Mouse (Mus musculus): Measurements from ENCODE around the gene Hspb9. TPM values are rescaled to one million over a fixed set of nuclear protein-coding genes. Genes with fewer than 3 reads are reported as not detected.

Gene Hspb9
- polyA plus RNA-seq, 1 experiment from 2014 or later, result not detected

- WGBS, result 76% methylated on average over 11 of the region's 11 CpGs
- no peak overlapping the region for H3K4me3 ChIP-seq
- H3K4me1 ChIP-seq (replicated peaks), result peaks cover 56% of the 10 kb centered on the region
- H3K4me2 ChIP-seq, result no peak overlapping the region
- H3K27me3 ChIP-seq, result no peaks in the 10 kb centered on the region
- H3K36me3 ChIP-seq, result peaks cover 44% of the 10 kb centered on the region
- ATAC-seq (replicated peaks; ENCODE audit: insufficient number of reproducible peaks, insufficient read depth, low FRiP score, low read depth), result no peak
- no peaks in the 10 kb centered on the region for H3K9me3 ChIP-seq (replicated peaks)
- H3K9ac ChIP-seq, result no peak overlapping the region
- H3K27ac ChIP-seq, result peak overlapping the region; percentile 82
Observed at GRCm38 (mm10) chr11:100719893-100720292, 6.2 kb downstream of the Hspb9 start.

- H3K4me2 ChIP-seq, result 0 out of 2 replicates have a peak overlapping the region, but pooled peaks have one; percentile 19
Observed at GRCm38 (mm10) chr11:100720345-100720744, 6.7 kb downstream of the Hspb9 start.

GRCm38 (mm10) chr11:100721254-100721653 is 7.6 kb downstream of the Hspb9 start:
- no peak overlapping the region for H3K9ac ChIP-seq
- H3K4me3 ChIP-seq, result no peak overlapping the region
- H3K27me3 ChIP-seq, result no peaks in the 10 kb centered on the region
- H3K36me3 ChIP-seq, result peaks cover 31% of the 10 kb centered on the region
- H3K9me3 ChIP-seq (replicated peaks), result no peaks in the 10 kb centered on the region
- H3K27ac ChIP-seq, result peak overlapping the region; percentile 82
- peaks cover 62% of the 10 kb centered on the region for H3K4me1 ChIP-seq (replicated peaks)
- peak overlapping the region; percentile 19 for H3K4me2 ChIP-seq
- 46% methylated on average over 4 of the region's 4 CpGs for whole genome bisulfite sequencing
- ATAC-seq (replicated peaks; ENCODE audit: insufficient number of reproducible peaks, insufficient read depth, low FRiP score, low read depth), result no peak

More at GRCm38 (mm10) chr11:100720345-100720744, 6.7 kb downstream of the Hspb9 start:
- Histone ChIP-seq H3K4me3 (no peak overlapping the region), H3K9me3 (replicated peaks) (no peaks in the 10 kb centered on the region), H3K4me1 (replicated peaks) (peaks cover 60% of the 10 kb centered on the region), H3K36me3 (peaks cover 40% of the 10 kb centered on the region), H3K9ac (peak overlapping the region; percentile 19; the same call in 1 of the 2 replicates), H3K27me3 (no peaks in the 10 kb centered on the region), H3K27ac (peak overlapping the region; percentile 82)
- WGBS, result 35% methylated on average over 5 of the region's 5 CpGs
- no peak for ATAC-seq (replicated peaks; ENCODE audit: insufficient number of reproducible peaks, insufficient read depth, low FRiP score, low read depth)

- Histone ChIP-seq H3K36me3 (peaks cover 25% of the 10 kb centered on the region), H3K9me3 (replicated peaks) (no peaks in the 10 kb centered on the region), H3K4me3 (no peak overlapping the region), H3K4me2 (peak overlapping the region; percentile 19), H3K4me1 (replicated peaks) (peaks cover 62% of the 10 kb centered on the region), H3K27me3 (no peaks in the 10 kb centered on the region), H3K27ac (peak overlapping the region; percentile 82), H3K9ac (peak overlapping the region; percentile 22; the same call in 1 of the 2 replicates)
- ATAC-seq (replicated peaks; ENCODE audit: insufficient number of reproducible peaks, insufficient read depth, low FRiP score, low read depth), result 0 out of 2 replicates have a peak, but pooled peaks have one; percentile 29
- WGBS, result 31% methylated on average over 8 of the region's 8 CpGs
Observed at GRCm38 (mm10) chr11:100721776-100722492, 8.3 kb downstream of the Hspb9 start.

- no peaks in the 10 kb centered on the region for H3K9me3 ChIP-seq (replicated peaks)
- peaks cover 18% of the 10 kb centered on the region for H3K36me3 ChIP-seq
- H3K27ac ChIP-seq, result peak overlapping the region; percentile 82
- no peak overlapping the region for H3K4me3 ChIP-seq
- peak overlapping the region; percentile 19 for H3K4me2 ChIP-seq
- no peak overlapping the region for H3K9ac ChIP-seq
- ATAC-seq (replicated peaks; ENCODE audit: insufficient number of reproducible peaks, insufficient read depth, low FRiP score, low read depth), result no peak
- no peaks in the 10 kb centered on the region for H3K27me3 ChIP-seq
- 40% methylated on average over 2 of the region's 2 CpGs for WGBS
- peaks cover 62% of the 10 kb centered on the region for H3K4me1 ChIP-seq (replicated peaks)
Observed at GRCm38 (mm10) chr11:100722493-100723028, 8.9 kb downstream of the Hspb9 start.

GRCm38 (mm10) chr11:100724919-100725512 is 11.4 kb downstream of the Hspb9 start:
- Histone ChIP-seq H3K4me2 (0 out of 2 replicates have a peak overlapping the region, but pooled peaks have one; percentile 2), H3K9ac (peak overlapping the region; percentile 17; the same call in 1 of the 2 replicates)
- 28% methylated on average over 5 of the region's 5 CpGs for WGBS

GRCm38 (mm10) chr11:100727201-100727600 is 13.6 kb downstream of the Hspb9 start:
- Histone ChIP-seq H3K4me2 (no peak overlapping the region), H3K27ac (no peak overlapping the region), H3K36me3 (peaks cover 7% of the 10 kb centered on the region; the same call in 1 of the 2 replicates), H3K4me1 (replicated peaks) (peaks cover 28% of the 10 kb centered on the region), H3K27me3 (no peaks in the 10 kb centered on the region), H3K9ac (no peak overlapping the region), H3K9me3 (replicated peaks) (no peaks in the 10 kb centered on the region), H3K4me3 (no peak overlapping the region)
- ATAC-seq (replicated peaks; ENCODE audit: insufficient number of reproducible peaks, insufficient read depth, low FRiP score, low read depth), result no peak
- 87% methylated on average over 3 of the region's 3 CpGs for WGBS

More at GRCm38 (mm10) chr11:100724919-100725512, 11.4 kb downstream of the Hspb9 start:
- Histone ChIP-seq H3K4me3 (no peak overlapping the region), H3K36me3 (peaks cover 7% of the 10 kb centered on the region; the same call in 1 of the 2 replicates), H3K9me3 (replicated peaks) (no peaks in the 10 kb centered on the region), H3K27me3 (no peaks in the 10 kb centered on the region), H3K4me1 (replicated peaks) (peaks cover 49% of the 10 kb centered on the region), H3K27ac (peak overlapping the region; percentile 68)
- no peak for ATAC-seq (replicated peaks; ENCODE audit: insufficient number of reproducible peaks, insufficient read depth, low FRiP score, low read depth)

- H3K36me3 ChIP-seq, result peaks cover 7% of the 10 kb centered on the region; the same call in 1 of the 2 replicates
- H3K4me3 ChIP-seq, result no peak overlapping the region
- H3K9ac ChIP-seq, result no peak overlapping the region
- H3K27ac ChIP-seq, result no peak overlapping the region
- no peak overlapping the region for H3K4me2 ChIP-seq
- 79% methylated on average over 6 of the region's 6 CpGs for WGBS
- ATAC-seq (replicated peaks; ENCODE audit: insufficient number of reproducible peaks, insufficient read depth, low FRiP score, low read depth), result no peak
- H3K4me1 ChIP-seq (replicated peaks), result peaks cover 18% of the 10 kb centered on the region
- H3K9me3 ChIP-seq (replicated peaks), result no peaks in the 10 kb centered on the region
- H3K27me3 ChIP-seq, result no peaks in the 10 kb centered on the region
Observed at GRCm38 (mm10) chr11:100728601-100729000, 15.0 kb downstream of the Hspb9 start.

GRCm38 (mm10) chr11:100729976-100730375 is 16.3 kb downstream of the Hspb9 start:
- H3K9me3 ChIP-seq (replicated peaks), result no peaks in the 10 kb centered on the region
- WGBS, result 74% methylated on average over 4 of the region's 4 CpGs

GRCm38 (mm10) chr11:100730477-100731205 is 17.0 kb downstream of the Hspb9 start:
- Histone ChIP-seq H3K4me1 (replicated peaks) (peaks cover 9% of the 10 kb centered on the region), H3K9ac (no peak overlapping the region), H3K4me2 (no peak overlapping the region), H3K27ac (no peak overlapping the region), H3K36me3 (peaks cover 7% of the 10 kb centered on the region; the same call in 1 of the 2 replicates), H3K4me3 (no peak overlapping the region), H3K27me3 (no peaks in the 10 kb centered on the region), H3K9me3 (replicated peaks) (no peaks in the 10 kb centered on the region)
- 79% methylated on average over 6 of the region's 6 CpGs for WGBS
- ATAC-seq (replicated peaks; ENCODE audit: insufficient number of reproducible peaks, insufficient read depth, low FRiP score, low read depth), result no peak

More at GRCm38 (mm10) chr11:100729976-100730375, 16.3 kb downstream of the Hspb9 start:
- no peaks in the 10 kb centered on the region for H3K27me3 ChIP-seq
- no peak overlapping the region for H3K9ac ChIP-seq
- H3K4me1 ChIP-seq (replicated peaks), result peaks cover 9% of the 10 kb centered on the region
- H3K27ac ChIP-seq, result no peak overlapping the region
- H3K4me3 ChIP-seq, result no peak overlapping the region
- no peak for ATAC-seq (replicated peaks; ENCODE audit: insufficient number of reproducible peaks, insufficient read depth, low FRiP score, low read depth)
- no peak overlapping the region for H3K4me2 ChIP-seq
- H3K36me3 ChIP-seq, result peaks cover 7% of the 10 kb centered on the region; the same call in 1 of the 2 replicates
